Mouse (Mus musculus) myocyte (in vitro differentiated cells): ENCODE data around the gene Cmas. TPM values are rescaled to one million over a fixed set of nuclear protein-coding genes. Genes with fewer than 3 reads are reported as not detected.

Experiments
- H3K27me3 ChIP-seq: one replicate; pipeline ENCODE4 v1.6.1; 2011; ENCODE audit not compliant: control insufficient read depth, insufficient read depth, insufficient read length
- H3K36me3 ChIP-seq: one replicate; pipeline ENCODE4 v1.6.1; 2011; ENCODE audit not compliant: control insufficient read depth, insufficient read depth
- H3K4me2 ChIP-seq: one replicate; pipeline ENCODE4 v1.6.1; 2011; ENCODE audit warnings: low read depth, control low read depth
- H3K4me3 ChIP-seq: one replicate; pipeline ENCODE4 v1.5.1; 2011; ENCODE audit warnings: mild to moderate bottlenecking, control low read depth, moderate library complexity
- H3K79me2 ChIP-seq: one replicate; pipeline ENCODE4 v1.6.1; 2011; ENCODE audit not compliant: control insufficient read depth, insufficient read depth
- H3ac ChIP-seq: one replicate; pipeline ENCODE4 v1.6.1; 2011; ENCODE audit not compliant: control insufficient read depth, insufficient read length
- CEBPB ChIP-seq: IDR thresholded peaks from 2 replicates; pipeline ENCODE4 v1.6.1; 2011; ENCODE audit warnings: mild to moderate bottlenecking, moderate library complexity; ENCODE audit not compliant: poor library complexity, insufficient read depth, severe bottlenecking
- E2F4 ChIP-seq: IDR thresholded peaks from one replicate; pipeline ENCODE4 v1.6.1; 2011; ENCODE audit warnings: mild to moderate bottlenecking, control low read depth, moderate library complexity; ENCODE audit not compliant: insufficient read depth
- MAX ChIP-seq: IDR thresholded peaks from one replicate; pipeline ENCODE4 v1.6.1; 2011; ENCODE audit warnings: low read depth, mild to moderate bottlenecking, control low read depth
- MYOD1 ChIP-seq, 3 experiments: IDR thresholded peaks; one replicate each; pipeline ENCODE4 v1.6.1; 2011; ENCODE audit warnings: control low read depth in 2 of 3, low read depth in 2 of 3, mild to moderate bottlenecking in 2 of 3, moderate library complexity in 1 of 3; ENCODE audit not compliant: insufficient read length in 2 of 3, control insufficient read depth in 1 of 3
- MYOG ChIP-seq, 3 experiments: IDR thresholded peaks; one replicate each; pipeline ENCODE4 v1.6.1; 2011; ENCODE audit warnings: control low read depth in 2 of 3, low read depth in 2 of 3, mild to moderate bottlenecking in 2 of 3; ENCODE audit not compliant: insufficient read length in 2 of 3, control insufficient read depth in 1 of 3, insufficient read depth in 1 of 3
- POLR2A ChIP-seq: IDR thresholded peaks from one replicate; pipeline ENCODE4 v1.6.1; 2011; ENCODE audit warnings: low read depth, mild to moderate bottlenecking, control low read depth, moderate library complexity; ENCODE audit not compliant: insufficient read length
- POLR2AphosphoS2 ChIP-seq: IDR thresholded peaks from one replicate; pipeline ENCODE4 v1.6.1; 2011; ENCODE audit warnings: low read depth, control low read depth; ENCODE audit not compliant: insufficient read length
- REST ChIP-seq: IDR thresholded peaks from one replicate; pipeline ENCODE4 v1.6.1; 2011; ENCODE audit warnings: mild to moderate bottlenecking, control low read depth, moderate library complexity; ENCODE audit not compliant: insufficient read depth, insufficient read length
- SRF ChIP-seq: IDR thresholded peaks from one replicate; pipeline ENCODE4 v1.6.1; 2011; ENCODE audit warnings: low read depth; ENCODE audit not compliant: control insufficient read depth, insufficient read length
- TCF12 ChIP-seq: IDR thresholded peaks from one replicate; pipeline ENCODE4 v1.6.1; 2011; ENCODE audit warnings: mild to moderate bottlenecking, control low read depth; ENCODE audit not compliant: poor library complexity, insufficient read depth, severe bottlenecking
- TCF3 ChIP-seq: IDR thresholded peaks from one replicate; pipeline ENCODE4 v1.6.1; 2011; ENCODE audit warnings: low read depth, control low read depth; ENCODE audit not compliant: insufficient read length
- USF1 ChIP-seq: IDR thresholded peaks from one replicate; pipeline ENCODE4 v1.6.1; 2011; ENCODE audit warnings: low read depth, mild to moderate bottlenecking, control low read depth, moderate library complexity
- polyA plus RNA-seq: library from polyadenylated mRNA; unstranded; fragments of >200 nt; fragmentation: generic; extraction: Trizol; gene quantifications from one replicate; pipeline ENCODE4 v1.2.1, GENCODE M21; 2012; ENCODE audit warnings: missing spikeins

Cmas gene
- polyA plus RNA-seq, 1 experiment = 27.8 TPM

DNA sequence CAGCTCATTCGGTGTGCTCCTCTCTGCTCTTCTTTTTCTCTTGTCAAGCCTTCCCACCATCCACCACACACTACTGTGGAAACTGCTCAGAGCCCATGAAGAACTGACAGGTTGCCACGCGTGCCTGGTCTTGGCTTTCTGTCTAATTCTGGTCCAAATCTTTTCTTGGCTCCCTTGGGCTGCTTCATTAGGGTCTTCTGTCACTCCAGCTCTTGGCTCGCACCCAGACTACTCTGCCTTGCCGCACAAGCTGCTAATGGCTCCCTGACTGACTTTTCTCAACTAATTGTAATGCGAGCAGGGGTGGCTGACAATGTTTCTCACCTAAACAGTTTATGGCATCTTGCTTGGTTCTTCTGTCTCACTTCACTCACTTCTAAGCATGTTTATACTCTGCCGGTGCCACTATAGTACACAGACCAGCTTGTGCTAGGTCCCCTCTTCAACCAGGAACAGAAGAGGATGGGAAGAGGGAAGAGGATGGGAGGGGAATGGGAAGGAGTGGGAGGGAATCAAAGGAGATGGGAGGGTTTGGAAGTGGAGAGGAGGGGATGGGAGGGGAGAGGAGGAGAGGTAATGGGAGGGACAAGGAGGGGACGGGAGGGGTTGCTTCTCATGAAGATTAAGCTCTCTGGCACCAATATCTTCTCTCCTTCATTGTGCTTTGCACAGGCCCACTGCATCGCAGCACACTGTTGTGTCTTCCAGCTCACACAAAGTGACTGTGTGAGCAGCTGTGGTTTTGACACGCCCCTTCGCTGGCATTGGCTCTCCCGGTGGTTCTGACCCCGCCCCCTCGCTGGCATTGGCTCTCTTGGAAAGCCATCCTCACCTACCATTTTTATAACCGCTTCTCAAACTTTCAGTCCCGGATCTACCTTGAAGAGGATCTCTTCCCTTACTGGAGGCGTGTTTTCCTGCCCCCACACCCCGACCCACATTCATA lies 31.8 kb downstream of the Cmas start:
- Histone ChIP-seq H3K36me3 (no peaks in the 10 kb centered on the region), H3K4me2 (peak overlapping the region; percentile 24), H3K27me3 (no peaks in the 10 kb centered on the region), H3K4me3 (no peak overlapping the region), H3ac (no peak overlapping the region), H3K79me2 (no peaks in the 10 kb centered on the region)
- TF ChIP-seq USF1 = no peak
- no peak for TF ChIP-seq POLR2AphosphoS2
- TF ChIP-seq SRF = no peak
- no peak for TF ChIP-seq CEBPB
- no peak for TF ChIP-seq MYOG (IDR thresholded peaks at IDR 0.05; ENCODE audit: control insufficient read depth in 1 of 3, insufficient read depth in 1 of 3, insufficient read length in 2 of 3, low read depth in 2 of 3)
- TF ChIP-seq MAX = no peak
- no peak for TF ChIP-seq TCF12
- TF ChIP-seq E2F4 = no peak
- TF ChIP-seq REST = no peak
- no peak for TF ChIP-seq POLR2A
- TF ChIP-seq MYOD1 (IDR thresholded peaks at IDR 0.05; ENCODE audit: control insufficient read depth in 1 of 3, insufficient read length in 2 of 3, low read depth in 2 of 3) = no peak
- no peak for TF ChIP-seq TCF3

DNA sequence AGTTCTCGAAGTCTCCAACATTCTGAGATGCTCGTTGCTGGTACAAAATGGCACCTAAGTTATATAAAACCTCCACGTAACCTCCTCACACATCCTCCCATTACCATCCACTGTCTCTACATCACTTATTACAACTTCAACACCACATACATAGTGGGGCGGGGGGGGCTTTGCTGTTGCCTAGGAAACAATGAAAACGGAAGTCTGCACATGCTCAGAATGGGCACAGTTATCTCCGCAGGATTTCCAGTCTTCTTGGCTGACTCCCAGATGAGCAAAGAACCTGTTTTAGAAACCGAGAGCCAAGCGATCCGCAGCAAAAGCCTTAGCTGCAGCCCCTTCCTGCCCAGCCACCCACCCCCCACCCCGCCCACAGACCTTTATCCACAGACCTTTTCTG lies 33.2 kb downstream of the Cmas start:
- TF ChIP-seq MYOG (IDR thresholded peaks at IDR 0.05; ENCODE audit: control insufficient read depth in 1 of 3, insufficient read depth in 1 of 3, insufficient read length in 2 of 3, low read depth in 2 of 3) (no peak), TCF3 (no peak), POLR2A (no peak), REST (no peak), POLR2AphosphoS2 (no peak), MAX (no peak), CEBPB (no peak), USF1 (no peak), SRF (no peak), TCF12 (no peak), E2F4 (no peak), MYOD1 (IDR thresholded peaks at IDR 0.05; ENCODE audit: control insufficient read depth in 1 of 3, insufficient read length in 2 of 3, low read depth in 2 of 3) (no peak)
- H3K27me3 ChIP-seq = no peaks in the 10 kb centered on the region
- H3K4me3 ChIP-seq = no peak overlapping the region
- no peak overlapping the region for H3K4me2 ChIP-seq
- H3K36me3 ChIP-seq = no peaks in the 10 kb centered on the region
- H3K79me2 ChIP-seq = no peaks in the 10 kb centered on the region
- no peak overlapping the region for H3ac ChIP-seq

DNA sequence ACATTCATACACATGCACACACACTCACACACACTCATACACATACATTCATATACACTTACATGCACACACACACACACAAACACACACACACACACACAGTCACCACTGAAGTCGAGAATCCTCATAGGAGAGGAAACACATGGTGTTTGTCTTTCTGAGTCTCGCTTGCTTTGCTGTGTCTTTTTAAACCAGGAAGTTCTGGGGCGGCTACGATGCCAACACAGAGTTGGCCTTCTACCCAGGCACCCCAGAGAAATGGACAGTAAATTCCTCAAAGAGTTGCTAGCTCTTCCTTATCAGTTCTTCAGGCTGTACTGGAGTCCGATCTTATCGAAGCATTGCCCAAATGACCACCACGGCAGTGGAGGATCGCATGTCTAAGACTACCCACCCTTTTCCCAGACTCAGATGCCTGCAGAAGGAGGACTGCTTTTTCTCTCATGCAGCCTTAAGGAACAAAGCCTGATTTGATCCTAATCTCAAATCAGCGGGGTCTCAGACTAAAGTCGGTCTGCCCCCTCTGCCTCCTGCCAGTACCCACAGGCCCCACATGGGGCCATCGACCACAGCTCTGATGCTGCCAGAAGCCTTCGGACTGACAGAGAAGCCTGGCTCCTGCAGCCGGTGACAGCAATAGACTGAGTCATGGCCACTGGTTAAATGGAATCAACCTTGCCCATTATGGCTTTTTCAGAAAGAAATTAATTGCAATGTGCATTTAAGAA lies 35.9 kb downstream of the Cmas start:
- Histone ChIP-seq H3K79me2 (no peaks in the 10 kb centered on the region), H3K4me3 (no peak overlapping the region), H3K27me3 (no peaks in the 10 kb centered on the region), H3ac (no peak overlapping the region), H3K36me3 (no peaks in the 10 kb centered on the region), H3K4me2 (peak overlapping the region; percentile 30)
- TF ChIP-seq MYOG (IDR thresholded peaks at IDR 0.05; ENCODE audit: control insufficient read depth in 1 of 3, insufficient read depth in 1 of 3, insufficient read length in 2 of 3, low read depth in 2 of 3) (no peak), E2F4 (no peak), CEBPB (no peak), TCF12 (no peak)

DNA sequence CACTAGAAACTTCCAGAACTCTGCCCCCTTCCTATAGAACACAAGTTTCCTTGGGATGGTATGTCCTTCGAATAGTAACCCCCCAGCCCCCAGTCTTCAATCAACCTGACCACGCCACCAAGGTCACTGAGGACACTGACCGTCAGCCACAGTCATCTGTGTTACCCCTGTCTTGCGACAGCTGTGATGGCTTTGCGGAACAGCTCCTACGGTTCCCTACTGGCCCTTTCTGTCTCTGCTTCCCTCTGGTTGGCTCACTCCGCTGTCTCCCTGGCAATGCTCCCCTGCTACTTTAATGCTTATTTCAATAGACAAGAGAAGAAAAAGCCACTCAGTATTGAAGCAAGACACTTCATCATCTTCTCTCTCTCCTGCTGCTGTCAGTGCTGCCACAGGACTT lies 37.0 kb downstream of the Cmas start:
- Histone ChIP-seq H3K4me3 (no peak overlapping the region), H3K27me3 (no peaks in the 10 kb centered on the region), H3ac (no peak overlapping the region), H3K4me2 (no peak overlapping the region), H3K36me3 (no peaks in the 10 kb centered on the region), H3K79me2 (no peaks in the 10 kb centered on the region)
- peak in 1 of 3 experiments; percentile 47 for TF ChIP-seq MYOG (IDR thresholded peaks at IDR 0.05; ENCODE audit: control insufficient read depth in 1 of 3, insufficient read depth in 1 of 3, insufficient read length in 2 of 3, low read depth in 2 of 3)
- peak in 2 of 3 experiments; percentile 2 to 22 for TF ChIP-seq MYOD1 (IDR thresholded peaks at IDR 0.05; ENCODE audit: control insufficient read depth in 1 of 3, insufficient read length in 2 of 3, low read depth in 2 of 3)
- TF ChIP-seq USF1 = no peak

DNA sequence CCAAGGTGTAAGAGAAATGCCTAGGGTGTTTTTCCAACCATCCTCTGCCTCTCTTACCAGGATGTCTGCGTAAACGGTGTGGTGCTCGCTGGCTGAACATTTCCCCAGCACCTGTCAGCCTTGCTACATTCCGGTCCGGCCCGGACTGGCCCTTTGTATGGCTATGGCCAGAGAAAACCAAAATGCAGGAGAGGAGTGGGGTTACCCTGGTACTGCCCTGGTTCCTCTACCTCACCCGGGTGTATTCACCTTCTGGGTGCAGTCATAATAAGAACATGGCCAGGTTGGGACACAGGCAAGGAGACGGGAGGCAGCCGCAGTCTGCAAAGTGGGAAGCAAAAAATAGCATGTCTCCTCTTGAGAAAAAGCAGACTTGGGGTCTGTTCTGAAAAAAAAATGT lies 38.6 kb downstream of the Cmas start:
- no peak overlapping the region for H3ac ChIP-seq

More for the DNA sequence above, 38.6 kb downstream of the Cmas start:
- Histone ChIP-seq H3K36me3 (no peaks in the 10 kb centered on the region), H3K4me2 (no peak overlapping the region), H3K27me3 (no peaks in the 10 kb centered on the region), H3K4me3 (no peak overlapping the region), H3K79me2 (no peaks in the 10 kb centered on the region)
- TF ChIP-seq USF1 = no peak
- TF ChIP-seq SRF = no peak
- no peak for TF ChIP-seq CEBPB
- TF ChIP-seq POLR2A = no peak
- no peak for TF ChIP-seq REST
- no peak for TF ChIP-seq POLR2AphosphoS2
- TF ChIP-seq TCF3 = no peak
- TF ChIP-seq TCF12 = no peak
- TF ChIP-seq MAX = no peak
